Mouse (Mus musculus): ENCODE measurements around the gene Egfl7.

DNA sequence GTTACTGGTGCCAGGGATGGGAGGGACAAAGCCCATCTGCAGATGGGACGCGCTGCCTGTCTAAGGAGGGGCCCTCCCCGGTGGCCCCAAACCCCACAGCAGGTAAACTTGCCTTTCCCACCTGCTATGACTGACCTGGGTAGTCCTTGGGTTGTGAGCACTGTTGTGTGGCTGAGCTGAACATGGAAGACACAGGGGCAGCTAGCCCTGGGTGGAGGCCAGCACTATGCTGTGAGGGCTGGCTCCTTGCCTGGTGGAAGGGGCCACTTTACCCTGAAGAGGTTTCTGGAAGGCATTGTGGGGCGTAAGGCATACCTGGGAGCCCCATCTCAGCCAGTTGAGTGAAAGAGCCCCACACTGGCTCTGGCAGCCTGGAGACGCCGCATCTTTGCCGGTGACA, 11.1 kb downstream of the Egfl7 start:
- TF ChIP-seq POLR2A (IDR thresholded peaks at IDR 0.05; ENCODE audit: borderline replicate concordance, low read depth, low read length) (no peak), CTCF (IDR thresholded peaks at IDR 0.05; ENCODE audit: low read depth, low read length) (no peak)
